Mouse (Mus musculus): ENCODE results near the gene Dhrs1.
"Not testable (repeated sequence)": the region's sequence is repeated elsewhere in the genome, so short reads cannot be mapped to it uniquely, and the experiment has no call there.

The Dhrs1 gene

DNA sequence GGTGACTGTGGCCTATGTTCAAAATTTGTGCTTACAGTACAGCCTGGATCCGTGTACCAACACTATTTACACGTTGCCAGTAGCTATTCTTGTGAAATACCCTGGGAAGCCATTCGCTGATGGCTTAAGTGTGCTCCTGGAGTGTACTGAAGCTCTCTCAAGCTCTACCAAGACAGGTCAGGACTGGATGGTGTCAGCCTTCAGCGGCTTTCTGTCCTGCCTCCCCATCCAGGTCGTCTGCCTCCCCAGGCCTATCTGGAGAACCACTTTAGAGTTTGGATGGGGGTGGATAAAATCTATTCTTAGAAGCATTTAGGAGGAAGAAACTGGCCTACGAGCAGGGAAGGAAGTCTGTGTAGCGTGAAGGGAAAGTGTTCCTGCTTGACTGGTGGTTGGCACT, 17.7 kb upstream of the Dhrs1 start:
- DNase-seq (ENCODE audit: low read depth, low spot score), result no peak

DNA sequence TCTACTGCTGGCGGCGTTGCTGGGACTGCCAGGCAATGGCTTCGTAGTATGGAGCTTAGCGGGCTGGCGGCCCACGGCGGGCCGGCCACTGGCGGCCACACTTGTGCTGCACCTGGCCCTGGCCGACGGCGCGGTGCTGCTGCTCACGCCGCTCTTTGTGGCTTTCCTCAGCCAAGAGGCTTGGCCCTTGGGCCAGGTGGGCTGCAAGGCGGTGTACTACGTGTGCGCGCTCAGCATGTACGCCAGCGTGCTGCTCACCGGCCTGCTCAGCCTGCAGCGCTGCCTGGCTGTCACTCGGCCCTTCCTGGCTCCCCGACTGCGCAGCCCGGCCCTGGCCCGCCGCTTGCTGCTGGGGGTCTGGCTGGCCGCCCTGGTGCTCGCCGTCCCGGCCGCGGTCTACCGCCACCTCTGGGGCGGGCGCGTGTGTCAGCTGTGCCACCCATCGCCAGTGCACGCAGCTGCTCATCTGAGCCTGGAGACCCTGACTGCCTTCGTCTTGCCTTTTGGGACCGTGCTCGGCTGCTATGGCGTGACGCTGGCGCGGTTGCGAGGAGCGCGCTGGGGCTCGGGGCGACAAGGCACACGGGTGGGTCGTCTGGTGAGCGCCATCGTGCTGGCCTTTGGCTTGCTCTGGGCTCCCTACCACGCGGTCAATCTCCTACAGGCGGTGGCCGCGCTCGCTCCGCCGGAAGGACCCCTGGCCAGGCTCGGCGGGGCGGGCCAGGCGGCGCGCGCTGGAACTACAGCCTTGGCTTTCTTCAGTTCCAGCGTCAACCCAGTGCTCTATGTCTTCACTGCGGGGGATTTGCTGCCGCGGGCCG, 16.7 kb upstream of the Dhrs1 start:
- no peak for DNase-seq (ENCODE audit: low read depth, low spot score)

DNA sequence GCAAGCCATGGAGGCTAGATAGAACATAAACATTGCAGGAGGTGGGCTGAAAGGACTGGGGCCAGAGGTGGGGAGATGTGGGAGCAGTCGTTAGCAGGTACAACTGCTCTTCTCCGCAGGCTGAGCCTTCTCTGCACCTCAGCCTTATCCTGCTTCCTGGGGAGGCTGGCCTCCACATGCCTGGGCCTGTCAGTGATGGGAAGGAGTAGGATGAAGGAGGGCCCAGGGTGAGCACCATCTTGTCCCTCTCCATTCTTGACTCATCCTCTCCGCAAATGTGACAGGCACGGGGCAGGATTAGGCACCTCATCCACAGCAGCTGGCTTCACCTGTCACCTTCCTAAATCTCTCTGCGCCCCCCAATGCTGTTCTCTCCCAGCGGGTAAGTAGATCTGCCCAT, 15.7 kb upstream of the Dhrs1 start, which contains the start of gene Ltb4r2:
Gene Ltb4r2 (plus strand): TSS at position 266 of the 400 bp plus-strand sequence.
- no peak for DNase-seq (ENCODE audit: low read depth, low spot score)

DNA sequence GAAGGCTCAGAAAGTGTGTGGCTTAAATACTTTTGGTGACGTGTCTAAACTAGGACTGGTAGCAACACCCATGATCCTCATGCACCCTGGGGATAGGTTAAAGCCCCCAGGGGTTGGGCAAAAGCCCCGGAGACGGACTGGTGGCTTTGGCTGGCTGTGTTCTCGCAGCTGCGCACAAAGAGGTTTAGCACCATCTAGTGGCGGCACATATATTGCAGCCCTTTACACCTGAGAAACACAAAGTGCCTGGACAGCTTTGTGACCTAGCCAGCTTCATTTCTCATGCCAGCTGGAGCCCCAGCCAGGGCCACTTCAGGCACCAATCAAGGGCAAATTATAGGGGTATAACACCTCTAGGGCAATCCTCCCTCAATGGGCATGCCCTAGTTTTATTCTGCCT, 14.7 kb upstream of the Dhrs1 start:
- not testable (repeated sequence) for DNase-seq (ENCODE audit: low read depth, low spot score)

DNA sequence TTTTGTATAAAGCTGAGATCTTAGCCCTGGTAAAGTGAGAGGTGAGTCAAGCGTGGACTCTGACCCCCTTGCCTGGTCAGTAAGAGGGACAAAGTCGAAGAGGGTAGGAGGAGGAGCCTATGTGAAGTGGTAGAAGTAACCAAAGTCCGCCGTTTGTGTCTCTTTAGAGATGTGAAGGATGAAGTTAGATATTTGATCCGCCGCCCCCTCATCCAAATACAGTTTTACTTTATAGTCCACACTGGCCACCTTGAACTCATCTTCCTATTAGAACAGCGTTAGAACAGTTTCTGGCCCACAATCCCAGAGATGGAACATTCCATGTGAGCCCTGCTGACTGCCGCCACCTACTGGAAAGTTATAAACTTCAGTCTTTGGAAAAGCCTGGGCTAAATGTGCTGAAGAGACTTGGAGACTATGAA, 12.9 kb upstream of the Dhrs1 start, which contains the start of gene Cideb:
Gene Cideb (minus strand): TSS at position 96 of the 422 bp plus-strand sequence.
- no peak for DNase-seq (ENCODE audit: low read depth, low spot score)

DNA sequence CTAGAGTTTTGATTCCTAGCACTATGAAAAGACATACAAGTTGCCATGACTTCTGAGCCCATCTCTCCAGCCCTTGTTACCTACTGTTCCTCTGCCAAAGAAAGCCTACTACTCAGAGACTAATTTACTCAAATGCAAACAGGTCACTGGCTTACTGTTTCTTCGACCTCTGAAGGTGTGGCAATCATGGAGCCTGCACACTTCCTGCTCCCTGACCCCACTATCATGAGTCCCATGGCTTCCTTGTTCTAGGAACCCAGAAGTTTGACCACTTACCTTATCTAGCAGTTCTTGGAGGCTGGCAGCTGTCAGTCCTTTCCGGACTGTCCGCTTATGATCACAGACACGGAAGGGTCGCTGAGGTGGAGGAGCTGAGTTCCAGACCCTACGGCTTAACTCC, 12.1 kb upstream of the Dhrs1 start:
- DNase-seq (ENCODE audit: low read depth, low spot score), result no peak

DNA sequence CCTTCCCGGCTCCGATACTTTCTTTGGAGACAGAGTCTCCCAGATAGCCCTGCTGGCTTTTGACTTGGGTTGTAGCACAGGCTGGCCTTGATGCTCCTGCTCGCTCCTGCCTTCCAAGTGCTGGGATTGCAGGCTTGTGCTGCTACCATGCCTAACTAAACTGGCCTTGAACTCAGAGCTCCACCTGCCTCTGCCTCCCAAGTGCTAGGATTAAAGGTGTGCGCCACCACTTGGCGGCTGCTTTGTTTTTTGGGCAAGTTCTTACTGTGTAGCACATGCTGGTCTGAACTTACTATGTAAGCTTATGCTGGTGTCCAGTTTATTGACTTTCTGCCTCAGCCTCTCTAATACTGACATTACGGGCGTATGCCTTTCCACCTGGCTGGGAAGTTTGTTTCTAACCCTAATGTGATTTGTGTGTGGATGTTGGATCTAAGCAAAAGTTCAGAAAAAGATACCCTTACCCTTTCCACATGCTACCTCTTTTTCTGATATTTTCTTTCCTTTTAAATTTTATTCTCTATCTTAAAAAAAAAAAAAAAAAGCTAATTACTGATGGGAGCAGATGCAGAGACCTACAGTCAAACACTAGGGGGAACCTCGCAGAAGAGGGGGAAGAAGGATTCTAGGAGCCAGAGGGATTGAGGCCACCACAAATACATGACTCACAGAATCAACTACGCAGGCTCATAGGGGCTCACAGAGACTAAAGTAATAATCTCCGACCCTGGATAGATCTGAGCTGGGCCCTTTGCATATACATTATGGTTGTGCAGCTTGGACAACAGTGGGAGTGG, 1.8 kb upstream of the Dhrs1 start:
- no peak for DNase-seq (ENCODE audit: low read depth, low spot score)

DNA sequence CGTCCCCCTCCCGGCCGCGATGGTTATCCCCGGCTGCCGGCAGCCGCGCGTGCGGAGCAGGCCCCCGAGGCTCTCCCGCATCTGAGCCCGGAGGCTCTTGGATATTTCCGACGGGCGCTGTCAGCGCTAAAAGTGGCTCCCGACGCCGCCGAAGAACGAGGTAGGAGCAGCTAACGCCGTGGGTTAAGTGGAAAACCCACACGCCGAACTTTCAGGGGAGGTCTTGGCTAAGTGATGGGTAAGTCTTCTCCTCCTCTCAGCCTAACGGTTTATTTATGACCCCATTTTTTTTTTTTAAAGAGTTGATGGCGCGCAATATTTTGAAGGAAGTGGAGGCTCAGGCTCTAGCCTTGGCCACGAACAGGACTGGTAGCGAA, 359 bp upstream of the Dhrs1 start:
- DNase-seq (ENCODE audit: low read depth, low spot score), result no peak

DNA sequence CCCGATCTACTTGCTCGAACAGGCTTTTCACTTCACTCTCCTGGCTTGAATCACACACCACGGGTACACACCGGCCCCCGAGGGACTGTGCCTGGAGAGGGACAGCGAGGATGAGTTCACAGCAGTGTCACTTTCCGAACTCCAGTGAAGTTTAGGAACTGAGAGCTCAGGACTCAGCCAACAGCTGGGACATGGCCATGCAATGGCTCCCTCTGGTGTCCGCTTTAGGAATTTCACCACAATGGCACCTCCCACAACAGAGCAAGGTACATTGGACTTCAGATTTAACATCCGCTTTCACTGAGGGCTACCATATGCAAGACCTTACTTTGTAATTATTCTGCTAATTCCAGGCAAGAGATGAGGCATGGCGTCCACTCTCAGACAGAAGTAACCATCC, 1.8 kb downstream of the Dhrs1 start:
- DNase-seq (ENCODE audit: low read depth, low spot score), result no peak

DNA sequence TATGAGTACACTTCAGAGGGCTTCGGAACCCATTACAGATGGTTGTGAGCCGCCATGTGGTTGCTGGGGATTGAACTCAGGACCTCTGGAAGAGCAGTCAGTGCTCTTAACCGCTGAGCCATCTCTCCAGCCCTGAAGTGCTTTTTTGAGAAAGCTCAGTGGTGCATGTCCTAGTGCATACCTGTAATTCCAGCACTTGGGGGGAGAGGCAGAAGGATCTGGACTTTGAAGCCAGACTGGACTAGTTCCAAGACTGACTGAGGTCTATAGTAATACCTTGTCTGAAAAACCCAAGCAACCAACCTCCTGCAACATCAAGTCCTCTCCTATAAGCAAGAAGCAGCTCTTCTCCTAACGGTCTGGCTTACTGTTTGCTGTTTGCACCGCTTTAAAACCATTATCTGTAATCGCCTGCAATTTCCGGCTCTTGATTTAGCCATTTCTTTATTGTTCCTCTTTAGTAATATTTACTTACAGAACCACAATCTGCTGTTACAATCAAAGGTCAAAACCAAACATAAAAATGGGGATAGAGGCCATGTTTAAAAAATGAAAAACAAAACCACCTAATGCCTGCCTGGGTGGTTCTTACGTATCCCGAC, 8.3 kb downstream of the Dhrs1 start:
- DNase-seq (ENCODE audit: low read depth, low spot score), result no peak

DNA sequence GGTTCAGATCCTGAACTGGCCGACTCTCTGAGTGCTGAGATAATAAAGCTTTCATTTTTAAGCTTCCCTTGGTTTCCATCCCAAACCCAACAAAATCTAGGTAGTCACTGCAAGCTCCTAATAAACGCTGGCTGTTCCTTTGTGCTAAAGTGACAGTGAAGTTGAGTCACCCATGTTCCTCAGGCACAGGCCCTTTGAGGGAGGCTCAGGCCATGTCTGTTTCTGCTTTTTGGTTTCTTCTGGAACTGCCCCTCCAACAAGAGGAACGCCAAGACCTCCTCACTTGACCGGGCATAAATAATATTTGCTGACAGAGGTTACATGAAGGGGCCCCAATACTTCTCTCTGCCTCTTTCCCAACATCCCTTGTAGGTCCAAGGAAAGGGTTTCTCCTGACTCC, 9.7 kb downstream of the Dhrs1 start:
- no peak for DNase-seq (ENCODE audit: low read depth, low spot score)

DNA sequence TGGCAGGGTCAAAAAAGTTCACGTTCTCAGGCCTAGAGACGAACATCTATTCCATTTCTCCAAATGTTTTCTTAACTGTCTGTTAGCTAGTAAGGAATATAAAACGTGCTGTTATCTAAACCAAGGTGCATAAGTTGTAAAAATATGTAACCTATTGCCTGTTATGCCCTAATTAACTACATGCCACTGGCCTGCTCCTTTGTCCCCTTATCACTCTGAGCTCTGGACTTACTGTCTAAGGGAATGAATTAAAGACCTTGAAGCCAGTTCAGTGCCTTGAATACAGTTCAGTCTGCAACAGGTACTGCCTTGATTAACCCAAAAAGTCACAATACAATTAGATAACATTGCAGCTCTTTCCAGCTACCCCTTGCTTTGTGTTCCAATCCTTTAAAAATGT, 10.2 kb downstream of the Dhrs1 start:
- DNase-seq (ENCODE audit: low read depth, low spot score), result no peak

DNA sequence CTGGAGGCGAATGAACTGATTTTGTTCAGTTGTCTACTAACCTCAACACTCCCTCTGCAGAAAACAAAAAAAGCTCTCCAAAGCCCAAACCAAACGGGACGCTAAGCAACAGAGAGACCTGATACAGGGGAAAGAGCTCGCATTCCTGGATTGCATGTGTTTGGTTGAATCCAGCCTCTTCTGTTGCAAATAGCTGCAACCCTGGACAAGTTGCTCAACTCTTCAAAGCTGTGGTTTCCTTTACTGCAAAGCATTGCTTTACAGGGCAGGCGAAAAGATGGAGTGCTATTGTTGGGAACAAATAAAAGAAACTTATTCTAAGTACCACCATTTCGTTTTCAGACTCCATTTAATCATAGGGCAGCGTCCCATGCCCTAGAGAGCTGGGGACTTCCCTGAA, 10.6 kb downstream of the Dhrs1 start:
- DNase-seq (ENCODE audit: low read depth, low spot score), result no peak

DNA sequence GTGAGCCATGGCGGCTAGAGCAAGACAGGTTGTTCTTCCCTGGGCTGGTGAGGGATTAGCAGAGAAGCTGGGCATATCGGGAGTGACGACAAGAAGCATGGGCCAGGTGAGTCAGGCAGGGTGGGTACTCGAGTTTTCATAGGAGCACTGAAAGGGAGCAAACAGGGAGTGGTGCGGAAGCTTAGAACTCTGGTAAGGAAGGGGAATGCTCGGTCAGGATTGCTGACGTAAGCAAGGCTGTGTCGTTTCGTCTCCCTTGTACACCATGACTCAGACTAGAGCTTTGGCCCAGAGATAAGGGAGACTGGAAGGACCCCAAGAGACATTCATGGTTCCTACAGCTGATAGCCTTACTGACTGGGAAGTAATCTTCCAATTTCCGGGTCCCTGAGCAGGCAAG, 11.6 kb downstream of the Dhrs1 start:
- DNase-seq (ENCODE audit: low read depth, low spot score), result no peak

DNA sequence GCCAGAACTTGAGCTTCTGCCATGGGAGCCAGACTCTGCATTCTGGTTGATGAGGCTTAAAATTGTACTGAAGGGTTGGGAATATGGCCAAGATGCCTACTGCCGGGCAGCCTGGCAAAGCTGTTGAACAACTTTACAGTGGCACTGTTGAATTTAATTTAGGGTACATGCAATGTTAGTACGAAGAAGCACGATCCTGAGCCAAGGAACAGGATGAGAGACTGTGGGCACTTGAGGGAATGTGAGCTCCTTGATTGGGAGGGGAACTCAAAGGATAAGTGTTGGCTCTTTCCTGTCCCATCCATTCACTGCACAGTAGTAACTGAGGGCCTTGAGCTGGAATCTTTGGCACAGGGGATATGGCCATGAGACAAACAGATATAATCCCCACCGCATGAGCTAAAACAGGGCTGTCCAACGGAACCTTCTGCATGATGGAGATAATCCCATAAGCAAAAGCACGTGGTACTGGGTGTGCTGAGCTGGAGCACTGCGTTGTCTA, 14.9 kb downstream of the Dhrs1 start:
- DNase-seq (ENCODE audit: low read depth, low spot score), result peak; percentile 55

DNA sequence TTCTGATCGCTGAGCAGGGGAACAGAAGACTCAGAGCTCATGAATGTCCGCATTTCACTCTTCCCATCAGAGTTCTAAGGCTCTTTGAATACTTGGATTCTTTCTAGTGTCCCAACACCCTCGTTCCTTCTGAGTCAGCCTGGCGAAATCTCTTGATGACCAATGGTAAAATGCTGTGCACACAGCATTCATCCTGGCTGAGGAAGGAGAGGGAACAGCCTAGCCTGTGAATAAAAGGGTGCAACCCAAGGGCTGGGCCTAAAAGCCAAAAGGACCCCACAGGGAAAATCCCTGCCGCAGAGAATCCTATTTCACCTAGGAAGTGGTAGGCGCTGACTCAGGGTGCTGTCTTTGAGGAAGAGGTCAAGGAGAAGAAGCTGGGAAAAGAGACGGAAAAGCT, 15.4 kb downstream of the Dhrs1 start:
- no peak for DNase-seq (ENCODE audit: low read depth, low spot score)

DNA sequence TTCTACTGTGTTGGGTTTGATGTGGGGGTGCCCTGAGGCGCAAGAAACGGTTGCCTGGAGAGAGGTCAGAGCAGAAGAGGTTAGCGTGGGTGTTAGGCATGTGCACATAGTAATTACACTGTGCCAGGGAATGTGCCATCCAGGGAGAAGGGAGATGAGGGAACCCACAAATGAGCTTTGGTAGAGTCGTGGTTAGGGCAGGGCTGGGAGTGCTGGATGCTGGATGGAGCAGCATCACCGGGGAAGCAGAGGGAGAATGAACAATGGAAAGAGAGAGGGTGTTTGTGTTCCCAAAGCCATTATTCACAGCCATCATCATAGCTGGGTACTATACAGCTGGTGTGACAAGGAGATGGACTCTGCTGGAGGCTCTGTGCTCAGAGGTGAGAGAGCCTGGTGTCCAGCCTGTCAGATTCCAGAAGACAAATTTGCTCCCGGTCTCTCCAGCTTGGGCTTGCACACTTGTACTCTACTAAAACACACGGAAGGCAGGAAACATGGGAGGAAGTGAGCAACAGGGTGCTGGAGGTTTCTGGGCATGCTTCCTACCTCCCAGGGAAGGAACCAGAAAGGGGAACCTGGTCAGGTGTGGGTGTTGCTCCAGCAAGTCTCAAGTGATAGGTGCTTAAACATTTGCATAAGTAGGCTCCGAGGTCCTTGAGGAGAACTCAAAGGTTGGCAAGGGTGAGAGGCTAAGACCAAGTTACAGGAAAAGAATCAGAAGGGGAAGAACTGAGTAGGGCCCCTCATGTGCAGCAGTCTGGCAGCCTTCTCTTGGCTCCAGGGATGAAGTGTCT, 17.4 kb downstream of the Dhrs1 start:
- no peak for DNase-seq (ENCODE audit: low read depth, low spot score)

DNA sequence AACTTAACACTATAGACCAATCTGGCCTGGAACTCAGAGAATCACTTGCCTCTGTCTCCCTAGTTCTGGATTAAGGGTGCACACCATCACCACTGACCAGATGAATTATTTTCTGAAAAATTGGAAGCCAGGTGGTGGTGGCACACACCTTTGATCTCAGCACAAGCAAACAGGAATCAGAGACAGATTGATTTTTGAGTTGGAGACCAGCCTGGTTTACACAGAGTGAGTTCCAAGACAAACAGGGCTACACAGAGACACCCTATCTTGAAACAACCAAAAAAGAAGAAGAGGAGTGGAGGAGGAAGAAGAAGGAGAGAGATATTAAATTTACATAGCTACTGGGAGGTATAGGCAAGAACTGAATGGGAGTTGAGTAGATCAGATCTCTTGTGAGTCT, 19.2 kb downstream of the Dhrs1 start:
- DNase-seq (ENCODE audit: low read depth, low spot score), result no peak

DNA sequence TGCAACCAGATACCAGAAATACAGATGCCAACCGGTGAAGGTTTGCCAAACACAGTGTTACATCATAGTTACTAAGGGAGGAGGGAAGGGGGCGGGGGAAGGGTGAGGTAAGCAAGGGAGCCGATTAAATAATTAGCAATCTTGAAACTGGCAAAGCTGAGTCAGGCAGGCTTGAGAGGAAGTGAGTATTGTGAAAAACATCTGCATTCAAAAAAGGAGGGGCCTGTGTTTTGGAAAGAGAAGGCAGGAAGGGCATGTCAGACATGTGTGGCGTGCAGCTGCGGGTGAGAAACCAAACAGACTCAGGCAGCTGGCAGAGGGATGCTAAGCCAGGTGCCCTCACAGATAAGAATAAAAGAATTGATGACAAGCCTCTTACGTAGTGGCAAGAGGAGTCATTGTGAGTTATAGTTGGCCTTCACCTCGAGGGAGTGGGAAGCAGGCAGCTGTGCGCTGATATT, 21.0 kb downstream of the Dhrs1 start:
- DNase-seq (ENCODE audit: low read depth, low spot score), result no peak

DNA sequence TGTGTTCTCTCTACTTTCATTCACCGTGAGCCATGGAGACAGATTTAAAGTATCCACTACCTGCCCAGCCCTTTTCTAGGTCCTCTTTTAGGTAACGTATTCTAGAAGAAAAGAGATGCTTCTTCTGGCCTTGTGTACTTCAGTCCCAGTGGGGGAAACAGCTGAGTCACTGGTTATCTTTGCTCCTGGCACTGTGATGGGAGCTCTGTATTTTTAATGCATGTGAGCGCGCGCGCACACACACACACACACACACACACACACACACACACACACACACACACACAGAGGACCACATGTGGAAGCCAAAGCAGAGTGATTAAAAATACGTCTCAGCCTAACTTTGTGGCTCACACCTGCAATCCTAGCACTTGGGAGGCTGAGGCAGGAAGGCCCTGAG, 22.1 kb downstream of the Dhrs1 start:
- DNase-seq (ENCODE audit: low read depth, low spot score), result no peak

DNA sequence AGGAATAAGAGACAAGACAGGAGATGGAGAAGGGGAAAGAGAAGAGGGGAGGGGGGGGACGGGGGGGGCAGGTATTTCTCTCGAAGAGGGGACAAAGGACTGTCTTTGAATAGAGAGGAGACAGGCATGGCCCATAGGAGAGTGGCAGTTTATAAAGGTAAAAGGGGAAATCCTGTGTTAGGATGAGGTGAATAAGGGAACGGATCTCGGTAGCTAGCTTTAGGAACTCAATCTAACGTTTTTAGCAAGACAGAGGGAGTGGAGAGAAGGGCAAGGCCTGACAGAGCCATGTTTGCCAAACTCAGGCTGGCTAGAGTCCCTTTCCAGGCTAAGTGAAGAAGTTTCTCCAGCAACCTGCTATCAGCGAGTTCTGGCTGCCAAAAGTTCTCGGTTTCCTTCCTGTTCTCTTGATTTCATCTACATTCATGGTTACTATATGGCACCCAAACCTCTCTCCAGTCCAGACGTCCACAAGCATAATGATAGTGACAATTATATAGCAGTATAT, 23.0 kb downstream of the Dhrs1 start:
- no peak for DNase-seq (ENCODE audit: low read depth, low spot score)
